Mouse (Mus musculus): ENCODE measurements at regions not wholly inside any gene's neighbourhood (a gene's known extent, or its start where the extent isn't known, plus 50 kb on each side); places are given as distances from the start of the nearest gene placed in this dataset.

DNA sequence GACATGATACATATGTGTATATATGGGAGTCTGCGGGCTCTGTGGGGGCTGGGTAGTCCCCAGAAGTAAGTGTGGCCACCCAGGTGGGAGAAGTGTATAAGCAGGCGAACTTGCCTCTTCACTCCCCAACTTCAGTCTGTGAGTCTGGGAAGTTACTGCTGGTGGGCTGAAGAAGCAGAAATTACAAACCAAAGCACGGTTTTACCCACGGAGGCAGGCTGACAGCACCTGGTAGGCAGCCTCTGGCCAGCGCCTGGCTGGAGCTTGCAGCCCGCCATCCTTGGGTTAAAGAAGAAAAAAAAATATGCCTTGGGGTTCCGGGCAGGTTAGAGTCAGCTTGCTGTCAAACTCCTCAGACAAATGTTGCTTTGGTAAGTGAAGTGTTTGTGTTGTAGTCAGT lies 131.9 kb upstream of the Ubr2 start:
- peaks cover 9% of the 10 kb centered on the region; the same call in 1 of the 2 replicates for H3K4me1 ChIP-seq (replicated peaks; ENCODE audit: control insufficient read depth, insufficient read depth, low read length)
- DNase-seq (ENCODE audit: low spot score), result no peak

DNA sequence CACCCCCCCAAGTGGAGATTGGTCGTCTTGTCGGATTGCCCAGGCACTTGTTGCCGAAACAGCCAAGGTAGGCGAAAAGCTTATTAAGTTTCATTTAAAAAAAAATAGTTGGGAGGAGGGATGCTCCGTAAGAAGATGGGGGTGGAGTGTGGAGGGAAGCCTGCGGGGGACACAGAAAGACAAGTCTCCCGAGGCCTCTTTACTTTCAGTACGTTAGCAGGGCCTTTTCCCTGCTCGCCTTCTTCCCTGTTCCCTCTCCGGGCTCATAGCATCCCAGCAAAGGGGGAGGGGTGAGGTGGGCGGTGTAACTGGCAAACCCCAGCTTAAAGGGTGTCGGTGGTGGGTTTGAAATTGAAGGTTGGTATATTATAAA lies 131.5 kb upstream of the Ubr2 start:
- DNase-seq (ENCODE audit: low spot score) (peak; percentile 59), ATAC-seq (replicated peaks; ENCODE audit: low FRiP score) (no peak)
- no peaks in the 10 kb centered on the region for H3K9me3 ChIP-seq (ENCODE audit: control insufficient read depth, low read length)
- H3K4me2 ChIP-seq (ENCODE audit: low read depth, low read length, severe bottlenecking), result peak overlapping the region; percentile 90
- H3K4me3 ChIP-seq (ENCODE audit: low read depth, low read length), result peak overlapping the region; percentile 64
- peak overlapping the region; percentile 92 for H3K9ac ChIP-seq (ENCODE audit: low read length)
- no peaks in the 10 kb centered on the region for H3K36me3 ChIP-seq (ENCODE audit: control insufficient read depth, insufficient read depth, low read length)
- peaks cover 9% of the 10 kb centered on the region; the same call in 1 of the 2 replicates for H3K4me1 ChIP-seq (replicated peaks; ENCODE audit: control insufficient read depth, insufficient read depth, low read length)
- peak overlapping the region; percentile 98; the same call in 1 of the 2 replicates for H3K27ac ChIP-seq (ENCODE audit: low read depth, low read length)
- WGBS, result under 1% methylated on average over 12 of the region's 12 CpGs
- H3K27me3 ChIP-seq (ENCODE audit: control insufficient read depth, insufficient read depth, low read length), result no peaks in the 10 kb centered on the region

More for the DNA sequence above, 131.9 kb upstream of the Ubr2 start:
- Histone ChIP-seq H3K9me3 (ENCODE audit: control insufficient read depth, low read length) (no peaks in the 10 kb centered on the region), H3K36me3 (ENCODE audit: control insufficient read depth, insufficient read depth, low read length) (no peaks in the 10 kb centered on the region), H3K9ac (ENCODE audit: low read length) (peak overlapping the region; percentile 92), H3K4me3 (ENCODE audit: low read depth, low read length) (peak overlapping the region; percentile 64), H3K27ac (ENCODE audit: low read depth, low read length) (peak overlapping the region; percentile 98; the same call in 1 of the 2 replicates), H3K27me3 (ENCODE audit: control insufficient read depth, insufficient read depth, low read length) (no peaks in the 10 kb centered on the region), H3K4me2 (ENCODE audit: low read depth, low read length, severe bottlenecking) (peak overlapping the region; percentile 90)
- no peak for ATAC-seq (replicated peaks; ENCODE audit: low FRiP score)
- 5% methylated on average over 7 of the region's 7 CpGs for WGBS

DNA sequence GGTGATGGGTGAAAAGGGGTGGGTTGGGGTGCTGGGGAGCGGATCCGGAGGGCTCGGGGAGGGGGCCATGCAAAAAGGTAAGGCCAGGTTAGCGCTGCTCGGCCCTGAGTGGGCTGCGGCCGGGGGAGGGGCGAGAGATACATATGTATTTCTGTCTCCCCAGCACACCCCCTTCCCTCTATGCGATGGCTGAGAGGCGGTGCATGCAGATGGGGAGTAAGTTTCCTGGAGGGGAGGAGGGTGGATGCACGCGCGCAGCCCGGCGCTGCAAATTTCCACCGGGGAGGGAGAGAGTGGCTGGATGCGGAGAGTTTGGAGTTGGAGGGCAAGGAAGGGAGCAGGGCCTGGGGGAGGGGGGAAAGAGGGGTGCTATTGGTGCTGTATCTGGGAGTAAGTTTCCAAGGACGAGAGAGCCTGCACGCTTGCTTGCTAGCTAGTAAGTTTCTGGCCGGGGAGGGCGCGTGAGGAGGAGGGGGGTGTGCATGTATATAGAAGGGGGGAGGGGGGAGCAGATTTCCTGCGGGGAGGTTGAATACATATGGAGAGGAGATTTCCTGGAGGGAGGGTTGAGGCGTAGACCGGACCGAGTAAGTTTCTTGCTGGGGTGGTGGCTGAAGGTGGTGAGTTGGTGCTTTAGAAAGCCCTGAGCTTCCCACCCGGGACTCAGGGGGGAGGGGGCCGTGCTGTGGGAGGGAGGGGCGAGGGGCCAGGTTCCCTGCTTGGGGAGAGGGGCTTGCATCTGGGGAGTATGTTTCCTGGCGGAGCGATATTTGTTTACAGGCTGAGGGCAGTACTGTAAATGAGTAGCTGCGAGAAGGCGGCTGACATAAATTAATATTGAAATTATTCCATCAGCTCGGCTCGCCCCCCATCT lies 130.8 kb upstream of the Ubr2 start:
- Histone ChIP-seq H3K9me3 (ENCODE audit: control insufficient read depth, low read length) (no peaks in the 10 kb centered on the region), H3K27ac (ENCODE audit: low read depth, low read length) (peak overlapping the region; percentile 98), H3K9ac (ENCODE audit: low read length) (peak overlapping the region; percentile 92), H3K4me2 (ENCODE audit: low read depth, low read length, severe bottlenecking) (peak overlapping the region; percentile 90), H3K4me1 (replicated peaks; ENCODE audit: control insufficient read depth, insufficient read depth, low read length) (peaks cover 9% of the 10 kb centered on the region; the same call in 1 of the 2 replicates), H3K27me3 (ENCODE audit: control insufficient read depth, insufficient read depth, low read length) (no peaks in the 10 kb centered on the region), H3K36me3 (ENCODE audit: control insufficient read depth, insufficient read depth, low read length) (no peaks in the 10 kb centered on the region), H3K4me3 (ENCODE audit: low read depth, low read length) (peak overlapping the region; percentile 64)
- WGBS, result under 1% methylated on average over 35 of the region's 35 CpGs
- peak; percentile 86 for DNase-seq (ENCODE audit: low spot score)
- peak; percentile 60 for ATAC-seq (replicated peaks; ENCODE audit: low FRiP score)

DNA sequence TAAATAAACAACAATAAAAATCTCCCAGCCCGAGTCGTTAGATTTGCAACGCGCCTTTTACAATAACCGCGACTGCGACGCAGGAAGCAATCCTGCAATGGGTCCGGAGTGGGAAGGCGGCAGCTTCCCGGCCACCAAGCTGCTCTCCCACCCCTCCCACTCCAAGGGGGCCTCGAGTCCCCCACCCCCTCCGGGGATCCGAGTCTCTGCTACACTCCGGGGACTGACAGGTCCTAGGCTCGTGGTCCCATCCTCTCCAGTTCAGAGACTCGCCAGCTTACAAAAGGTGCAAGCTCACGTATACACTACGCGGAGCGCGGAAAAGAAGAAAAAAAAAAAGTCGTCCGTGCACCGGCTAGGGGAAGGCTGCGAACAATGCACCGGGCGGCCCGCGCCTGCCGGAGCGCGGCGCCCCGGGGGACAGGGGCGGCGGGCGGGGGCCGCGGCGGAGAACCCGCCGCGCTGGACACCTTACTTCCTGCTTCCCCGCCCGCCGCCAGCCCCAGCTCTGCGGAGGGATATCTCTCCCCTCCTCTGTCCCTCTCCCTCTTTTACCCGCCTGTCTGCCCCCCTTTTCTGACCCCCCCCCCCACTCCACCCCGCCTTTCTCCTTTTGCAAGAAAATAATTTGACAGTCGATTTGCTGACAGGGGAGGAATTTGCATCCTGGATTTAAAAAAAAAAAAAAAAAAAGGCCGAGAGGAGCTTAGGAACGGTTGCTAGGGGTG lies 130.0 kb upstream of the Ubr2 start:
- Histone ChIP-seq H3K4me2 (ENCODE audit: low read depth, low read length, severe bottlenecking) (peak overlapping the region; percentile 90), H3K4me1 (replicated peaks; ENCODE audit: control insufficient read depth, insufficient read depth, low read length) (peaks cover 9% of the 10 kb centered on the region; the same call in 1 of the 2 replicates)
- under 1% methylated on average over 50 of the region's 53 CpGs for WGBS

DNA sequence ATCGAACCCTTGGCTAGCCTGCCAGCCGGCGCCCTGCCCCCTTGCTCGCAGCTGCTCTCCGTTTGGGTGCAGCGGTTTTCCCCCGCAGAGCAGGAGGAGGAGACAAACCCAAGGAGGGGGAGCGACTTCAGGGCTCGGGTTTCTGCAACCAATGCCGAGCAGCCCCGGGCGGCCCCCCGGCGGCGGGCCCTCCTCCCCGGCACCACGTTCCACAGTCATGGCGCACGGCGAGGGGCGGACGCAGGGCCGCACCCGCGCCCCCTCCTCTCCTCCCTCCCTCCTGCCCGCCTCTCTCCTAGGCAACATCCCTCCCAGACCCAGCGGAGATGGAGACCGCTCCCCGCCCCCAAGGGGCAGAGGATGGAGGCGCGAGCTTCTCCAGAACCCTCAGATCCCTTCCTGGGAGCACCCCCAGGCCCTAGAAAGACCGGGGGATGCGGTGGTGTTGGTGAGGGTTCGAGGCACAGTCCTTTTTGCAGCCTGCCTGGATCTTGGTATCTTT lies 129.4 kb upstream of the Ubr2 start:
- H3K36me3 ChIP-seq (ENCODE audit: control insufficient read depth, insufficient read depth, low read length), result no peaks in the 10 kb centered on the region
- no peaks in the 10 kb centered on the region for H3K9me3 ChIP-seq (ENCODE audit: control insufficient read depth, low read length)
- ATAC-seq (replicated peaks; ENCODE audit: low FRiP score), result peak; percentile 94
- DNase-seq (ENCODE audit: low spot score), result peak; percentile 98
- peak overlapping the region; percentile 90 for H3K4me2 ChIP-seq (ENCODE audit: low read depth, low read length, severe bottlenecking)
- peaks cover 9% of the 10 kb centered on the region; the same call in 1 of the 2 replicates for H3K4me1 ChIP-seq (replicated peaks; ENCODE audit: control insufficient read depth, insufficient read depth, low read length)
- H3K4me3 ChIP-seq (ENCODE audit: low read depth, low read length), result peak overlapping the region; percentile 64
- H3K9ac ChIP-seq (ENCODE audit: low read length), result peak overlapping the region; percentile 92
- H3K27ac ChIP-seq (ENCODE audit: low read depth, low read length), result peak overlapping the region; percentile 98
- WGBS, result under 1% methylated on average over 29 of the region's 34 CpGs
- H3K27me3 ChIP-seq (ENCODE audit: control insufficient read depth, insufficient read depth, low read length), result no peaks in the 10 kb centered on the region

More for the DNA sequence above, 130.0 kb upstream of the Ubr2 start:
- H3K27ac ChIP-seq (ENCODE audit: low read depth, low read length), result peak overlapping the region; percentile 98
- peak overlapping the region; percentile 92 for H3K9ac ChIP-seq (ENCODE audit: low read length)
- peak overlapping the region; percentile 64 for H3K4me3 ChIP-seq (ENCODE audit: low read depth, low read length)
- ATAC-seq (replicated peaks; ENCODE audit: low FRiP score), result peak; percentile 64
- H3K9me3 ChIP-seq (ENCODE audit: control insufficient read depth, low read length), result no peaks in the 10 kb centered on the region
- no peaks in the 10 kb centered on the region for H3K27me3 ChIP-seq (ENCODE audit: control insufficient read depth, insufficient read depth, low read length)
- no peaks in the 10 kb centered on the region for H3K36me3 ChIP-seq (ENCODE audit: control insufficient read depth, insufficient read depth, low read length)
- DNase-seq (ENCODE audit: low spot score), result peak; percentile 90

DNA sequence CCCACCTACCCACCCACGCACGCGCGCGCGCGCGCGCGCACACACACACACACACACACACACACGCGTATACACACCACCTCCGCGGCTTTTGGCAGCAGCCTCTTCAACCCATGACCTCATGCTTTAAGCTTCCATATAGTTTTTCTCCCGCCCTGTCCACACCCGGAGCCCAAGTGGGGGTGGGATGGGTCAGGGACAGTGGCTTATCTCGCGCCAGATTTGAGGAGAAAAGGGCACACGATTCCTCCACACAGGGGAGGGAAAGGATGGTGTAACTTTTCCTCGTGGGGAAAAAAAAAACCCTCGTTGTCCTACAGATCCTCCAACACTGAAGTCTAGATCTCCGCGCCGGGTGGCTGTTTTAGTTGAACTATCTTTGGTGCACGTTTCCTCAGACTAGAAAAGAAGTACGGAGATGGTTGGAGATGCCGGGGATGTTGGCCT lies 128.8 kb upstream of the Ubr2 start:
- Histone ChIP-seq H3K9ac (ENCODE audit: low read length) (peak overlapping the region; percentile 92), H3K27ac (ENCODE audit: low read depth, low read length) (peak overlapping the region; percentile 98), H3K4me1 (replicated peaks; ENCODE audit: control insufficient read depth, insufficient read depth, low read length) (peaks cover 9% of the 10 kb centered on the region; the same call in 1 of the 2 replicates), H3K4me2 (ENCODE audit: low read depth, low read length, severe bottlenecking) (peak overlapping the region; percentile 90), H3K4me3 (ENCODE audit: low read depth, low read length) (peak overlapping the region; percentile 64), H3K27me3 (ENCODE audit: control insufficient read depth, insufficient read depth, low read length) (no peaks in the 10 kb centered on the region), H3K36me3 (ENCODE audit: control insufficient read depth, insufficient read depth, low read length) (no peaks in the 10 kb centered on the region), H3K9me3 (ENCODE audit: control insufficient read depth, low read length) (no peaks in the 10 kb centered on the region)
- WGBS, result 2% methylated on average over 27 of the region's 27 CpGs
- DNase-seq (ENCODE audit: low spot score) (peak; percentile 70), ATAC-seq (replicated peaks; ENCODE audit: low FRiP score) (no peak)

DNA sequence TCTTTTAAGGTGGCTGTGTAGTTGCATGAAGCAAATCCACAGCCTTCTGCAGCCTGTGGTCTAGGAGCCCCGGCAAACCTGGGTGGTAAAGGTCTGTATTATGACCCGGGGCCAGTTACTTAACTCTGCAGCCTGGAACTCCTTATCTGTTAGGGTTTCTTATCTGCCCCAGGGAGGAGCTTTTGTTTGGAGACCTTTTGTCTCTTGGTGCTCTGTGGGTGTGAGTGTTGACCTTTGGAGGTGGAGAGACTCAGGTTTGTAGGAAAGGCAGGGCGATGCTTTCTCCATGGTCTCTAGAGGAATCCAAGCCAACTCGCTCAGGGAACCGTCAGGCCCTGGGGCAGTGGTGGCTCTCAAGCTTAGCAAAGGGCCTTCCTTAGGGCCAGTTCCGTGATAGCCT lies 127.8 kb upstream of the Ubr2 start:
- H3K27ac ChIP-seq (ENCODE audit: low read depth, low read length), result no peak overlapping the region
- H3K4me1 ChIP-seq (replicated peaks; ENCODE audit: control insufficient read depth, insufficient read depth, low read length), result peaks cover 6% of the 10 kb centered on the region; the same call in 1 of the 2 replicates
- H3K27me3 ChIP-seq (ENCODE audit: control insufficient read depth, insufficient read depth, low read length), result no peaks in the 10 kb centered on the region
- no peak for DNase-seq (ENCODE audit: low spot score)
- H3K4me3 ChIP-seq (ENCODE audit: low read depth, low read length), result no peak overlapping the region
- no peak overlapping the region for H3K4me2 ChIP-seq (ENCODE audit: low read depth, low read length, severe bottlenecking)
- no peaks in the 10 kb centered on the region for H3K36me3 ChIP-seq (ENCODE audit: control insufficient read depth, insufficient read depth, low read length)
- ATAC-seq (replicated peaks; ENCODE audit: low FRiP score), result no peak
- H3K9ac ChIP-seq (ENCODE audit: low read length), result no peak overlapping the region
- H3K9me3 ChIP-seq (ENCODE audit: control insufficient read depth, low read length), result no peaks in the 10 kb centered on the region
- WGBS, result 30% methylated on average over 6 of the region's 6 CpGs

- ATAC-seq (replicated peaks; ENCODE audit: low FRiP score) (no peak), DNase-seq (ENCODE audit: low spot score) (no peak)
- H3K4me2 ChIP-seq (ENCODE audit: low read depth, low read length, severe bottlenecking), result no peak overlapping the region
- no peak overlapping the region for H3K27ac ChIP-seq (ENCODE audit: low read depth, low read length)
- H3K9ac ChIP-seq (ENCODE audit: low read length), result no peak overlapping the region
- H3K27me3 ChIP-seq (ENCODE audit: control insufficient read depth, insufficient read depth, low read length), result no peaks in the 10 kb centered on the region
- no peaks in the 10 kb centered on the region for H3K36me3 ChIP-seq (ENCODE audit: control insufficient read depth, insufficient read depth, low read length)
- no peaks in the 10 kb centered on the region for H3K9me3 ChIP-seq (ENCODE audit: control insufficient read depth, low read length)
- no peaks in the 10 kb centered on the region for H3K4me1 ChIP-seq (replicated peaks; ENCODE audit: control insufficient read depth, insufficient read depth, low read length)
- no peak overlapping the region for H3K4me3 ChIP-seq (ENCODE audit: low read depth, low read length)
- 88% methylated on average over 5 of the region's 5 CpGs for WGBS
Observed at GRCm38 (mm10) chr17:47135391-47135790, 125.0 kb upstream of the Ubr2 start.

Measured in forebrain, embryonic 11.5 days (tissue).